Mouse (Mus musculus): ENCODE measurements around the gene Phip. TPM values are rescaled to one million over a fixed set of nuclear protein-coding genes. Genes with fewer than 3 reads are reported as not detected.

The Phip gene
- polyA plus RNA-seq, 1 experiment from 2014 or later = 63.6 TPM

DNA sequence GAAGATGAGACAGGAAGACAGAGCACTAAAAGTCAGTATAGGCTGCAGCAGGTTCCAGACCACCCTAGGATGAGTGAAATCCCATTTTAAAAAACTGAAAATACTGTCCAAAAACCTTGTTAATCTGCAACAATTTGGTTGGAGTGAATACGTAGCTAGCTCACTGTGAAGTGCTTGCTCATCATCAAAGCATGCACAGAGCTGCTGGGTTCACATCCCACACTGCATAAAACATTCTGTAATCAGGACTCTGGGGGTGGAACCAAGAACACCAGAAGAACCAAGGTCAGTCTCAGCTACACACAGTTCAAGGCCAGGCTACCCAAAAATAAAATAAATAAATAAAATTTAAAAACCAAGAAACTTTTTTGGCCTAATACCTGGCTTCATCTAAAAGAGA lies 3.9 kb downstream of the Phip start:
- H3K4me3 ChIP-seq (replicated peaks) = no peak overlapping the region
- no peaks in the 10 kb centered on the region for H3K4me1 ChIP-seq
- no peak overlapping the region for H3K4me2 ChIP-seq
- no peak overlapping the region for H3K9ac ChIP-seq
- no peak overlapping the region for H3K27ac ChIP-seq
- no peak for ATAC-seq (ENCODE audit: insufficient read depth, low FRiP score, low read depth)
- H3K36me3 ChIP-seq = no peaks in the 10 kb centered on the region
- no peaks in the 10 kb centered on the region for H3K27me3 ChIP-seq (replicated peaks)
- WGBS = 53% methylated on average over 1 of the region's 1 CpGs
- H3K9me3 ChIP-seq = no peaks in the 10 kb centered on the region

DNA sequence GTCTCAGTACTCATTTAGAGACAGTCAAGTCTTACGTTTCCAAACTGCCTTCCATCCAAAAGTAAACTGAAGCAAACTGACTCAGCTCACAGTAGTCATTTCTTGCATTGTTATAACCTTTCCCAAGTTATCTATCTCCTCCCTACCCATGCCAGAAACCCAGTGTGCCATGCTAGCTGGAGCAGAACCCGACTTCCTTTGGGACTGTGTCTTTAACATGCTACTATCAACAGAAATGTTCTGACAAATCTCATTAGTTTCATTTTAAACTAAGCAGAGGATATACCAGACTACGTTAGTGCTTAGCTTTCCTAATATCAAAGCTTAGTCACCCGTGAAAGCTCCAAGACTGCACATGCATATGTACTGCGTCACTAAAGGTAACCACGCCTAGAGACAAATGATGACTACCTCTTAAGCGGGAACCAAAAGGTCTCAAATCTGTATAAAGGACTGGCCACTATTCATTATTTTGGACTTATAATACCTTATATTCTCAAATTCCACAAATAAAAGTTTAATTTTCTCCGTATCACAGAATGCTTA lies 8.2 kb downstream of the Phip start:
- H3K27ac ChIP-seq = no peak overlapping the region
- H3K4me2 ChIP-seq = no peak overlapping the region
- H3K36me3 ChIP-seq = no peaks in the 10 kb centered on the region
- no peaks in the 10 kb centered on the region for H3K9me3 ChIP-seq
- 75% methylated on average over 8 of the region's 8 CpGs for WGBS
- H3K9ac ChIP-seq = no peak overlapping the region
- no peak for ATAC-seq (ENCODE audit: insufficient read depth, low FRiP score, low read depth)
- H3K27me3 ChIP-seq (replicated peaks) = no peaks in the 10 kb centered on the region
- no peaks in the 10 kb centered on the region for H3K4me1 ChIP-seq
- no peak overlapping the region for H3K4me3 ChIP-seq (replicated peaks)

DNA sequence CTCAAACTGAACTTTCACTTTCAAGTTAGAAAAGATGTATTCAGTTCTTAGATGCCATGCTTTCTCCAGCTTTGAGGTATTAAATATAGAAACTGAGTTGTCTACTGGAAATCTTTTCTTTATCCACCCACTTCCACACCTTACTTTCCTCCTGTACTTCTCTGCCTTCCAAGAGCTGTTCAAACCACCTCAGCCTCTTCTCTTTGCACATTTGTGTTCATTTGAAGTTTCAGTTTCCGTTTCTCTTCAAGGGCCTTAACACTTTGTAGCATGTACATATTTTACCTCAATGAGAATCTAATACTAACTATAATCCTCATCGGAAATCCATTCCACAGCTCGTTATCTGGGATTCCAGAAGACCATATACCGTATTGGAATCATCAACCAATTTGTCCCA lies 11.3 kb downstream of the Phip start:
- no peak for ATAC-seq (ENCODE audit: insufficient read depth, low FRiP score, low read depth)
- H3K4me3 ChIP-seq (replicated peaks) = no peak overlapping the region
- H3K4me2 ChIP-seq = no peak overlapping the region
- no peaks in the 10 kb centered on the region for H3K4me1 ChIP-seq
- H3K9ac ChIP-seq = no peak overlapping the region
- H3K9me3 ChIP-seq = no peaks in the 10 kb centered on the region
- H3K36me3 ChIP-seq = peaks cover 4% of the 10 kb centered on the region; the same call in 1 of the 2 replicates
- 90% methylated on average over 4 of the region's 4 CpGs for WGBS
- no peak overlapping the region for H3K27ac ChIP-seq
- no peaks in the 10 kb centered on the region for H3K27me3 ChIP-seq (replicated peaks)

DNA sequence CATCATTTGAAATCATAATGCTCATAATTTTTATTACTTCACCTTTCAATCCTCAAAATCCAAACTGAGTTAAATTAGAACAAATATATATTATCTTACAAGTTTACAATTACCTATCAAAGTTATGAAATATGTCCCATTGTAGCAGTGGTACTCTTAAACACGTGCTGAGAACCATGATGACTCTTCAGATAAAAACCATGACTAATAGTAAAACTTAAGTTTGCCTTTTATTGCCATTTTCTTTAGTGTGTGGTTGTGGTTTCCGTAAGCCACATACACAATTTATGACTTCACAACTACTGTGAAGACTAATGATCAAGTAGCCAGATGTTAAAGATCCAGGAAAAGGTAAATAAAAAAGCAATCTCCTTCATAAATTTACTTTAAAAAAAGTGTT lies 14.0 kb downstream of the Phip start:
- 64% methylated on average over 2 of the region's 2 CpGs for WGBS
- H3K4me1 ChIP-seq = no peaks in the 10 kb centered on the region
- H3K36me3 ChIP-seq = peaks cover 4% of the 10 kb centered on the region; the same call in 1 of the 2 replicates
- no peak for ATAC-seq (ENCODE audit: insufficient read depth, low FRiP score, low read depth)
- no peak overlapping the region for H3K4me3 ChIP-seq (replicated peaks)
- no peaks in the 10 kb centered on the region for H3K27me3 ChIP-seq (replicated peaks)
- no peak overlapping the region for H3K4me2 ChIP-seq
- no peak overlapping the region for H3K9ac ChIP-seq
- no peak overlapping the region for H3K27ac ChIP-seq
- H3K9me3 ChIP-seq = no peaks in the 10 kb centered on the region

DNA sequence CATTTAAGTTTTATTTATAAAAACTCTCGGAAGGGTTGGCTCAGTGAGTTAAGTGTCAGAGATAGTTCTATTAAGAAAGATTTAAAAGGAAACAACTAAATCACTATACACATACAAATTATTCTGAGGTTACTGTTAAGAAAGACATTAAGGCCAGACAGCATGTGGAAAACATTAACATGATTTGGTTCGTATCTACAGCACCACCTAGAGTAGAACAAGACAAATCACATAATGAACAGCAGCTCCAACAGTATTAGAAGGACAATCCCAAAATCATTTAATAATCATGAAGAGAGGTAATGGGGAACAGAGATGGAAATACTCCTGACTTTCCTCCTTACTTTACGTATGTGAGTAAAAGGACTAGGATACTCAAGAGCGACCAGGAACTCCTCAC lies 20.0 kb downstream of the Phip start:
- no peaks in the 10 kb centered on the region for H3K9me3 ChIP-seq
- H3K27me3 ChIP-seq (replicated peaks) = no peaks in the 10 kb centered on the region
- no peak overlapping the region for H3K4me3 ChIP-seq (replicated peaks)
- 64% methylated on average over 4 of the region's 4 CpGs for WGBS
- no peak overlapping the region for H3K9ac ChIP-seq
- no peak for ATAC-seq (ENCODE audit: insufficient read depth, low FRiP score, low read depth)
- H3K4me2 ChIP-seq = no peak overlapping the region
- H3K4me1 ChIP-seq = no peaks in the 10 kb centered on the region
- H3K36me3 ChIP-seq = peaks cover 12% of the 10 kb centered on the region; the same call in 1 of the 2 replicates
- H3K27ac ChIP-seq = no peak overlapping the region

DNA sequence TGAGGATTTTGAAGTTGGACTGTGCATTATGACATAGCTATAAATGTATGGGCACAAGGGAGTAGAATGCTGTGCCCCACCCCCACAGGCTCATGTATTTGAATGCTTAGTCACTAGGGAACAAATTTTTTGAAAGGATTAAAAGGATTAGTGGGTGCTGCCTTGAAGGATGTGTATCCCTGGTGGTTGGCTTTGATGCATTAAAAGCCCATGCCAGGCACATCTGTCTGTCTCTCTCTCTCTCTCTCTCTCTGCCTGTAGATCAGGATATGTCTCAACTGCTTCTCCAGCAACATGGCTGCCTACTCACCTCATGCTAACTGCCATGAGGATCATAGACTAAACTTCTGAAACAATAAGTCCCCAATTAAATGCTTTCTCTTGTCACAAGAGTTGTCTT lies 23.0 kb downstream of the Phip start:
- Histone ChIP-seq H3K36me3 (0 out of 2 replicates have a peak, but pooled peaks cover 11% of the 10 kb centered on the region), H3K27me3 (replicated peaks) (no peaks in the 10 kb centered on the region), H3K4me1 (no peaks in the 10 kb centered on the region), H3K4me3 (replicated peaks) (no peak overlapping the region), H3K9ac (no peak overlapping the region), H3K4me2 (no peak overlapping the region), H3K9me3 (no peaks in the 10 kb centered on the region), H3K27ac (no peak overlapping the region)
- ATAC-seq (ENCODE audit: insufficient read depth, low FRiP score, low read depth) = no peak

DNA sequence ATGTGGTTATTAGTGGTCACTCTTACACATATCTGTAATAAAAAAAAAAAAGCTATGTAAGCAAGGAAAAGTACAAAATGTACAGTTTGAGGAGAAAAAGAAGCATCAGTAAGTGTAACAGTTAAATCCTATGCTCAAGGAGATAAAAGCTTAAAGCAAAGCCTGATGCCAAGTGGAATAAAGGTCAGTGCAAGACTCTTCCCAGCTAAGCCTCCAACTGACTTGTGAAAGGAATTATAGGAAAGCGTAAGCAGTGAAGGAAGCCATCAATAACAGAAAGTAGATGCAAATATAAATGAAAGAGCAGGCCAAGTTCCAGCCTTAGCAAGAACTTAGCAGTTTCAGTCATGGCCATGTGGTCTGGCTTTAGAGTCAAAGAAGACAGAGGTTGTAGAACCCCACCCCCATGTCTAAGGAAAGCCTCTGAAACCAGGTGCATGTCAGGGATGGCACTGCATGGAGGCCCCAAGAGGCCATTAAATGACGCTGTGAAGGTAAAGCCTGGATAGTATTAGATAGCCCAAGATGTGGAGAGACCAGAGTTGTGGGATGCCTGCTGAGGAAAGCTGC lies 23.8 kb downstream of the Phip start:
- H3K27me3 ChIP-seq (replicated peaks) = no peaks in the 10 kb centered on the region
- H3K36me3 ChIP-seq = 0 out of 2 replicates have a peak, but pooled peaks cover 11% of the 10 kb centered on the region
- no peak overlapping the region for H3K27ac ChIP-seq
- WGBS = 76% methylated on average over 2 of the region's 2 CpGs
- ATAC-seq (ENCODE audit: insufficient read depth, low FRiP score, low read depth) = no peak
- H3K9me3 ChIP-seq = no peaks in the 10 kb centered on the region
- H3K4me3 ChIP-seq (replicated peaks) = no peak overlapping the region
- H3K9ac ChIP-seq = no peak overlapping the region
- H3K4me1 ChIP-seq = no peaks in the 10 kb centered on the region
- no peak overlapping the region for H3K4me2 ChIP-seq

DNA sequence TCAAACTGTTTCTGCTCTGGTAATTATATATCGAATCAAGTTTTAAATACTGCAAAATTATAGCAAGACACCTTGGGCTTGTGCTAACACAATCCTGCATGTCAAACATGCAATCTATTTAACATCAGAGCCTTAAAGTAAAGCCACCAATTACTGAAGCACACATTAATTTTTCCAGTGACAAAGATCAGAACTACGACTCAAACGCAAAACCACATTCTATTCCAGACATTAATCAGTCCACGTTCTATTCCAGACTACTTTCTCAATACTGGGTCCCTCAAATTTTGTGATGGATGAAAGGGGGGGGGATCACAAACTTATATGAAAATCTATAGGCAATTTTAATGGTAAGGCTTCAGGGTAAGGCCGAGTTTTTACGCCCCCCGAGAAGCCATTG lies 68.1 kb downstream of the Phip start:
- H3K9me3 ChIP-seq = no peaks in the 10 kb centered on the region
- H3K27me3 ChIP-seq (replicated peaks) = no peaks in the 10 kb centered on the region
- H3K36me3 ChIP-seq = peaks cover 6% of the 10 kb centered on the region; the same call in 1 of the 2 replicates
- H3K9ac ChIP-seq = no peak overlapping the region
- WGBS = 93% methylated on average over 7 of the region's 7 CpGs
- no peak for ATAC-seq (ENCODE audit: insufficient read depth, low FRiP score, low read depth)
- no peaks in the 10 kb centered on the region for H3K4me1 ChIP-seq
- no peak overlapping the region for H3K4me3 ChIP-seq (replicated peaks)
- no peak overlapping the region for H3K27ac ChIP-seq
- H3K4me2 ChIP-seq = no peak overlapping the region

DNA sequence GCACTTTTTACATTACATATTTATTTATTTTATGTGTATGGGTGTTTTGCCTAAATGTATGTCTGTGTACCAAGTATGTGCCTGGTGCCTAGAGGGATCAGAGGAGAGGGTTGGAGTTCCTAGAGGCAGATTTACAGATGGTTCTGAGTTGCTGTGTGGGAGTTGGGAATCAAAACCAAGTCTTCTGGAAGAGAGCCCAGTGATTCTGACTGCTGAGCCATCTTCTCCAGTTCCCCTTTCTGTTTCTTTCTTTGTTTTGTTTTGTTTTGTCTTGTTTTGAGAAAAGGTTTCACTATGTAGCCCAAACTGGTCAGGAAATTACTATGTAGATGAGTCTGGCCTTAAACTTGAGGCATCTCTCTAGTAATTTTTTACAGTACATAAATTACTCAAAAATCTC lies 86.7 kb downstream of the Phip start:
- Histone ChIP-seq H3K4me2 (no peak overlapping the region), H3K9me3 (no peaks in the 10 kb centered on the region), H3K36me3 (peaks cover 20% of the 10 kb centered on the region), H3K27ac (no peak overlapping the region), H3K27me3 (replicated peaks) (no peaks in the 10 kb centered on the region), H3K4me1 (no peaks in the 10 kb centered on the region), H3K9ac (no peak overlapping the region), H3K4me3 (replicated peaks) (no peak overlapping the region)
- no peak for ATAC-seq (ENCODE audit: insufficient read depth, low FRiP score, low read depth)

DNA sequence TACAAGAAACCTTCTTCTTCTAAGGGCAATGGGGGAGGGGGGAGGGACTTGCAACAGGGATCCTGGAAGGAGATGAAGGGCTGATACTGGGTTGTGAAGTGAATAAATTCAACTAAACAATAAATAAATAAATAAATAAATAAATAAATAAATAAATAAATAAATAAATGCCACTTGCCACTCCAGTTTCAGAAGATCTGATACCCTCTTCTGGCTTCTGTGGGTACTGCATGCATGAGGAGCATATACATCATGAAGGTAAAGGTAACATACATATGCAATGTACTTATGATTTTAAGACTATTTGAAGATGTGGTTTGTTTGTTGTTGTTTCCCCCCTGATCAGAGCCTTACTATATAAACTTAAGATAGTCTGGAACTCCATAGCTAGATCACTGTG lies 91.1 kb downstream of the Phip start:
- Histone ChIP-seq H3K4me3 (replicated peaks) (no peak overlapping the region), H3K36me3 (peaks cover 34% of the 10 kb centered on the region)
- no peak for ATAC-seq (ENCODE audit: insufficient read depth, low FRiP score, low read depth)

DNA sequence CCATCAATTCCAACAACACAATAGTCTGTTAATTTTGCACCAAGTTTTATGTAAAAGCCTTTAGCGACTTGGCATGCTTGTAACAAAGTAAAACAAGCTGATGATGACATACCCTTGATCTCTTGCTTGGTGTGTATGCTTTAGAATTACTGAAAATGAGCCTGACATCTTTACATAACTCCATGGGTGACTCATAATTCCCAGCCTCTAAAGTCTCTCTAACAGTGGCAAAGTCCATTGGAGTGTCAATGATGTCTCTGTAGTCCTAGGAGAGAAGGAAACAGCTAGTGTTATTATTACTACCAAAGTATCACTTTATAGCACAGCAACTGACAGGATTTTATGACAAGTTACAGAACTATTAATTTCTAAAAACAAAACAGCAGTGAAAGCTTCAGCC lies 98.2 kb downstream of the Phip start:
- Histone ChIP-seq H3K36me3 (peaks cover 32% of the 10 kb centered on the region), H3K4me1 (no peaks in the 10 kb centered on the region), H3K4me2 (no peak overlapping the region), H3K9me3 (no peaks in the 10 kb centered on the region), H3K4me3 (replicated peaks) (no peak overlapping the region), H3K27me3 (replicated peaks) (no peaks in the 10 kb centered on the region), H3K9ac (no peak overlapping the region), H3K27ac (no peak overlapping the region)
- ATAC-seq (ENCODE audit: insufficient read depth, low FRiP score, low read depth) = no peak
- 84% methylated on average over 1 of the region's 1 CpGs for WGBS

More for the DNA sequence above, 91.1 kb downstream of the Phip start:
- H3K9ac ChIP-seq = no peak overlapping the region
- H3K4me2 ChIP-seq = no peak overlapping the region
- no peaks in the 10 kb centered on the region for H3K9me3 ChIP-seq
- no peaks in the 10 kb centered on the region for H3K27me3 ChIP-seq (replicated peaks)
- H3K27ac ChIP-seq = no peak overlapping the region
- no peaks in the 10 kb centered on the region for H3K4me1 ChIP-seq

DNA sequence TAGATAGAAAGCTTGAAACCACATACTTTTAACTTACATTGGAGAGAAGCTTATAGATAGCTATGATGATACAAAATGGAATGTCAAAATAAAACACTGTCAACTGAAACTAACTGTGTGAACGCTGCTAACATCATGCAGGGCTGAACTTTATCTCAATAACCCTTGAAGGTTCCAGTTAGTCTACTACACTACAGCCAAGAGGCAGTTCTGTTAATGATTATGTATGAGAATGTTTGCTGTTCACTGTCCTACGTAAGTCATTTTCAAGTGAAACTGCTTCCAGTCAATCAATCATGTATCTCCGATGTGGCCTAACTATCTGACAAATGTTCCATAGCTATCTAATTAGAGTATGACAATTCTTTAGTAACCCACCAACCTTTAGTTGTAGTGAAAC lies 107.6 kb downstream of the Phip start:
- H3K27ac ChIP-seq = no peak overlapping the region
- WGBS = 70% methylated on average over 3 of the region's 3 CpGs
- H3K9me3 ChIP-seq = no peaks in the 10 kb centered on the region
- H3K36me3 ChIP-seq = peaks cover 6% of the 10 kb centered on the region
- no peak overlapping the region for H3K4me2 ChIP-seq
- H3K27me3 ChIP-seq (replicated peaks) = no peaks in the 10 kb centered on the region
- no peak for ATAC-seq (ENCODE audit: insufficient read depth, low FRiP score, low read depth)
- no peak overlapping the region for H3K9ac ChIP-seq
- no peaks in the 10 kb centered on the region for H3K4me1 ChIP-seq
- H3K4me3 ChIP-seq (replicated peaks) = no peak overlapping the region

DNA sequence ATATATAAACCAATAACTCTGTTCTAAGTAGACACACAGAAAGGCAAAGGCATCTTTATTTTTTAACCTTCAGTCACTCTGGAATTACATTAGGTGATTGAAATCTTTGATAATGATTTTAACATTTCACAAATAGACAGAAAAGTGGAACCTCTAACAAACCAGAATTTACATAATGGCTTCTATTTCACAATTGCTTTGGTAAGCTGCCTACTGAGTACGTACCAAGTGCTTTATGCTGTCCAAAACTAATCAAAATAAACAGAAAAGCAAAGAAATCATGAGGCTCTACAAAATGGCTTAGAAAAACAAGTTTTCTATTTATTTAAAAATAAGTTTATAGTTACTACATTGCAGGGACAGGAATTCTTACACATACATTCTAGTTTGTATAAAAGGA lies 109.2 kb downstream of the Phip start:
- H3K4me1 ChIP-seq = no peaks in the 10 kb centered on the region
- no peak overlapping the region for H3K4me2 ChIP-seq
- no peak overlapping the region for H3K9ac ChIP-seq
- H3K27me3 ChIP-seq (replicated peaks) = no peaks in the 10 kb centered on the region
- H3K9me3 ChIP-seq = no peaks in the 10 kb centered on the region
- no peak overlapping the region for H3K4me3 ChIP-seq (replicated peaks)
- H3K36me3 ChIP-seq = peaks cover under 1% of the 10 kb centered on the region; the same call in 1 of the 2 replicates
- no peak for ATAC-seq (ENCODE audit: insufficient read depth, low FRiP score, low read depth)
- H3K27ac ChIP-seq = no peak overlapping the region
- 62% methylated on average over 1 of the region's 1 CpGs for WGBS
